Mouse (Mus musculus): ENCODE results near the gene Gpr1.
"Not testable (repeated sequence)": the region's sequence is repeated elsewhere in the genome, so short reads cannot be mapped to it uniquely, and the experiment has no call there.

Gpr1 gene

DNA sequence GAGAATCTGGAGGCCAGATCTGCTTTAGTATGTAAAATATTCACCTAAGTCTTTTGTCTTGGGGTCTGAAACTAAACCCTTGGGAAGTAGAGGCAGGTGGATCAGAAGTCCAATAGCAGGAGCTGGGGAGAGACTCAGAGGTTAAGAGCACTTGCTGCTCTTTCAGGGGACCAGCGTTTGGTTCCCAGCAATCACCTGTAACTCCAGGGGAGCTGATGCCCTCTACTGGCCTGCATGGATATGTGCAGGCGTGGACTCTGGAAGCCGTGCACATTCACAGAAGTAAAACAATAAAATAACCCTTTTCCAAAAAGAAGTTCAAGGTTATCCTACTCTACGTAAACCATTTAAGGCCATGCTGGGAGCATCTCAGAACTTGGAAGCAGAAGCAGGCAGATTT, 4.9 kb upstream of the Gpr1 start:
- DNase-seq (ENCODE audit: low read depth, low spot score): no peak

DNA sequence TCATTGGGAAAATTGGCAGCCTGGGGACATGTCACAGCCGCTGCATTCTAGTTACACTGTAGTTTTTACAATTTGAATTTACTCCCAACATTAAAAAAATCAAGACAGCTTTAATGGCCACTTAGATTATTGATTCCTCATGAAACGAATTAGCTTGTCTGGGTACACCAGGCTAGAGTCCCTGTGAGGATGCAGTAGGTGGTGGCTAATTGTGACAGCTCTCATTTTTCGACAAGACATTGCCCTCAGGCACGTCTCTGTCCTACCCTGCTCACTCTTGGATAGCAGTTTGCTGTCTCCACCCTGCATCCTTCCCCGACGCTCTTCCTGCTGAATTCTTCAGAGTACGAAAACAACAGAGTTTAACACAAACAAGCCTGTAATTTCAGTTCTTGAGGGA, 288 bp upstream of the Gpr1 start:
- no peak for DNase-seq (ENCODE audit: low read depth, low spot score)

GRCm38 (mm10) chr1:63213478-63214270, 669 bp downstream of the Gpr1 start:
- no peak for DNase-seq (ENCODE audit: low read depth, low spot score)

- no peak for DNase-seq (ENCODE audit: low read depth, low spot score)
These were observed 4.3 kb downstream of the Gpr1 start for GRCm38 (mm10) chr1:63209861-63210529.

DNA sequence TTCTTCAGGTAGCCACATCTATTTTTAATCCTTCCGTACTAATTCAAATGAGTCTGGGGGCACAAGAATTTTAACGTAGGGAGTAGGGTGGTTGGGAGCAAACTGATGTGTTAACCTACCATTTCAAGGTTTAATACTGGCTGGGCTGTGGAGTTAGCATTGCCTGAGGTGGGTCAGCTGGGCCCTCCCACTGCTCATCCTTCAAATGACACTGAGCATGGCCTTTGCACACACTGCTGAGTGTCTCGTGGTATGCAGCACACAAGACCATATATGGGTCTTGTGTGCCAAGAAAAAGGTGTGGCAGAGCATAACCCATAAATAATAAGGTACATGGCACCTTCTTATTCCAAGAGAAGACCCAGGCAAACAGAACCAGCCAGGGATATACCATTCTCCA, 6.7 kb downstream of the Gpr1 start:
- DNase-seq (ENCODE audit: low read depth, low spot score): no peak

GRCm38 (mm10) chr1:63204660-63205394, 9.5 kb downstream of the Gpr1 start:
- DNase-seq (ENCODE audit: low read depth, low spot score): no peak

DNA sequence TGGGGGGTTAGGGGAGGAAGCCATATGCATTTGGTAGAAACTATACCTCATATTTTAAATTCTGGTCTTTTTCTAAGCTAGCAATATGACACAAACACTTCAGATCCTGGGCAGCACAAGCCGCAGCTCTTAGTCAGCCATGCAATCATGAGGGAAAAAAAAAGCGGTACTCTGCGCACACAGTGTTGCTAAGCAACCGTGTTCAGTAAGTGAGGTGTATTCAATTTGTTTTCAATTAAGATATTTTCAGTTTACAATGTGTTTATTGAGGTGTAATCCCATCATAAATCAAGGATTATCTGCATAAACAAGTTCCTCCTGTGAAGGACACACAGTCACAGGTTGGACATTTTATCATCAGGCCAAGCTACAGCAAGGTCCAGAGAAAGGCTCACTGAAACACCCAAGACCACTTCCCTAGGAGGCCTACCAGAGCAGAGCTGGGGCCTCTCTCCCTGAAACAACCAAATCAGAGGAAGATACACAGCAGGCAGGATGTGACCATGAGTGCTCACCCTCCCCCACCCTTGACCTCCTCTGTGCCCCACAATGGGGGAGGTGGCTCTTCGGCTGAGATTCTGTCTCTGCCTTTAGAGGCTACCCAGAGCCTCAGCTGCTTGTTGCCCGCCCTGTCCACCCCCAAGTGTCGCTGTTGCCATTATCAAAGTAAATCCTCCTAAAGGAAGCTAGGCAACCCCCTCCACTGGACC, 10.2 kb downstream of the Gpr1 start:
- no peak for DNase-seq (ENCODE audit: low read depth, low spot score)

DNA sequence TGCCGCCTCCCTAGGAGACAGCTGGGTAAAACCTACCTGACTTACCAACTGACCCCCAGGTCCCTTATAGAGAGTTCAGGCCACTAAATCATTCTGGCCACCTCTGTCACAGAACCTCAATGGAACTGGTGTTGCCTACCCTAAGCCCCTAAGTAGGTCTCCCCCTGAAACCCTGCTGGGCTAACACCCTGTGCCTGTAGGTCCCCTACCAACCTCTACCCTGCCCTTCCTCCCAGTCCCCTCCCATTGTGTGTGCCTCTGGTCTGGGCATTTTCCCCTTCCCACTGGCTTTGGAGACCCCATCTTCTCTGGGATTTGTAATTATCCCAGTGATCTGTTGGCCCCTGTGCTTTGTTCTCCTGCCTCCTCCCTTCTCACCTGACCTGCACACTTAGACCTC, 10.9 kb downstream of the Gpr1 start:
- DNase-seq (ENCODE audit: low read depth, low spot score): no peak

- DNase-seq (ENCODE audit: low read depth, low spot score): no peak
These were observed 12.7 kb downstream of the Gpr1 start for GRCm38 (mm10) chr1:63201672-63202071.

GRCm38 (mm10) chr1:63200322-63200721, 14.0 kb downstream of the Gpr1 start:
- DNase-seq (ENCODE audit: low read depth, low spot score): no peak

- no peak for DNase-seq (ENCODE audit: low read depth, low spot score)
These were observed 15.0 kb downstream of the Gpr1 start for GRCm38 (mm10) chr1:63199387-63199786.

GRCm38 (mm10) chr1:63195848-63196512, 18.4 kb downstream of the Gpr1 start:
- DNase-seq (ENCODE audit: low read depth, low spot score): no peak

- DNase-seq (ENCODE audit: low read depth, low spot score): no peak
These were observed 21.9 kb downstream of the Gpr1 start for GRCm38 (mm10) chr1:63192306-63193065.

GRCm38 (mm10) chr1:63190851-63191250, 23.5 kb downstream of the Gpr1 start:
- DNase-seq (ENCODE audit: low read depth, low spot score): no peak

DNA sequence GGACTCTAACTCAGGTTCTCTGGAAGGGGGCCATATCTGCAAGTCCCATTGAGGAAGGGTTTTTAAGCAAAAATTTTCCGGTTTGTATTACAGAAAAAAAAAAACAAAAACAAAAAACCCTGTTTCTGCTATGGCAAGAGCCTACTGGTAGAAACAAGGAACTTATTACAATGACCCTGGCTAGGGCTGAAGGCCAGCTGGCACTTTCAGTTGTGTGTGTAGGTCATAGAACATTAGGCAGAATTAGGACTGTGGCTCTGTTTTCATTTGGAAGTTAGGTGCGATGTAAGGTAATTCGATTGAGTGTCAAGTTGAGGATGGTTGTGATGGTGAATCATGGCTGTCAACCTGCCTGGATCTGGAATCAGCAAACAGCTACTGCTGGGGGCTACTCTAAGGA, 25.8 kb downstream of the Gpr1 start:
- DNase-seq (ENCODE audit: low read depth, low spot score): no peak

GRCm38 (mm10) chr1:63185430-63185829, 28.9 kb downstream of the Gpr1 start:
- DNase-seq (ENCODE audit: low read depth, low spot score): not testable (repeated sequence)

- no peak for DNase-seq (ENCODE audit: low read depth, low spot score)
These were observed 31.6 kb downstream of the Gpr1 start for GRCm38 (mm10) chr1:63182636-63183270.

DNA sequence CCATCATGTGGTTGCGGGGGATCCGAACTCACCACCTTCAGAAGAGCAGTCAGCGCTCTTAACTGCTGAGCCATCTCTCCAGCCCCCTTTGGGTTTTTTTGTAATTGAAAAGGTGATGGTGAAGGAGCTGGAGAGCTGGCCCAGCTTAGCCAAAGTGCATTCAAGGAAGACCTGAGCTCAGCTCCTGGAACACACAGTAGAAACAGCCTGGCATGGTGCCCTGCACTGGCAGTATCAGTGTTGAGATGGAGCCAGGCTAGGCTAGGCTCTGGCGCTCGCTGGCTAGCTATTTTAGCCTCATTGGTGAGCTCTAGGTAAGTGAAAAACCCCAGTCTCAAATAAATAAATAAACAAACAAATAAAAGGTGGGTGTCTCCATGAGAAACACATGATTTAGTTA, 32.1 kb downstream of the Gpr1 start:
- DNase-seq (ENCODE audit: low read depth, low spot score): no peak

DNA sequence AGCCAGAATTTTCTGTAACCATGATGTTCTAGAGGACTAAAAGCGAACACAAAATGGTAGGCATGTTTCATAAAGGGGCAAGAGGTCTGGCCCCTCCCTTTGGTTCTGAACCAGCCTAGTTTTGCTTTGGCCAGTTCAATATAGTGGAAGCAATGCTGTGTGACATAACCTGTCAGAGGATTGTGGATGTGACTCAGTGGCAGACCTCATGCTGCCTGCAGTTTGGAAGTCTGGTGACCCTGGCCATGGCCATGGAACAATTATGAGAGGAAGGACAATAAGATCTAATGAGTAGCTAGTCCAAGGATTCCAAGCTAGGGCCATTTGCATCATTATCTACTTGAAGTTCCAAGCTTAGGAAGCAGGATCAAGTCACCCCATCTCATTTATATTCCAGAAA, 32.9 kb downstream of the Gpr1 start:
- DNase-seq (ENCODE audit: low read depth, low spot score): no peak

GRCm38 (mm10) chr1:63181019-63181418, 33.3 kb downstream of the Gpr1 start:
- peak; percentile 86 for DNase-seq (ENCODE audit: low read depth, low spot score)

Measured in brain, embryonic 18.5 days (tissue).